Mouse (Mus musculus) left cerebral cortex, postnatal 14 days (tissue): ENCODE measurements around the gene Gpr162. TPM values are rescaled to one million over a fixed set of nuclear protein-coding genes. Genes with fewer than 3 reads are reported as not detected.

Experiments used
- DNase-seq, 2 experiments: peaks; one replicate each; pipeline ENCODE4 v3.0.0; 2021 to 2022; ENCODE audit warnings: low spot score in 2 of 2, mixed read lengths in 1 of 2
- intact Hi-C: fragments of 180-260 bp; cut with DNase I; formaldehyde crosslinking; loops from one replicate; pipeline ENCODE4 v1.15.1; 2025
- total RNA-seq, 2 experiments: library from RNA; stranded (reverse); gene quantifications; 2 replicates each; pipeline ENCODE4 v1.2.3; 2021

The Gpr162 gene
- total RNA-seq, 2 experiments from 2014 or later, result 220 to 231 TPM

DNA sequence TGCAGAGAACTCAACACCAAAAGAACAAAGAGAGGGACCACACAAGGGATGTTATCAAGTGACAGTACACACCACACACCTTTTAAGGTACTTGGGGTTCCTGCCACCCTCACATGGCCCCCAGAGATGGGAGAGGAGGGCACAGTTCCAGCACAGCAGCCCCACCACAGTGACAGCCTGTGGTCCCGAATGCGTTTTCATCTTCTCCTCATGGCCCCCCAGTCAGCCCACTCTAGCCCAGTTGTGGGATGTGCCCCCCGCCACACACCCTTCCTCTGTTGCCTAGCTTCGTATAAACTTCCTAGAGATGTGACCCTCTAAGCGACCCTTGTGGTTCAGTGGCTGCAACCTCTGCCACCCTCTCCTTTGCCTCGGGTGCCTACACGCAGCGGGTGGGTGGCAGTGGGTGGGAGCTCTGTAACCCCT is 22.2 kb upstream of the Gpr162 start:
- intact Hi-C loops, result no loop called here
- no peak for DNase-seq

DNA sequence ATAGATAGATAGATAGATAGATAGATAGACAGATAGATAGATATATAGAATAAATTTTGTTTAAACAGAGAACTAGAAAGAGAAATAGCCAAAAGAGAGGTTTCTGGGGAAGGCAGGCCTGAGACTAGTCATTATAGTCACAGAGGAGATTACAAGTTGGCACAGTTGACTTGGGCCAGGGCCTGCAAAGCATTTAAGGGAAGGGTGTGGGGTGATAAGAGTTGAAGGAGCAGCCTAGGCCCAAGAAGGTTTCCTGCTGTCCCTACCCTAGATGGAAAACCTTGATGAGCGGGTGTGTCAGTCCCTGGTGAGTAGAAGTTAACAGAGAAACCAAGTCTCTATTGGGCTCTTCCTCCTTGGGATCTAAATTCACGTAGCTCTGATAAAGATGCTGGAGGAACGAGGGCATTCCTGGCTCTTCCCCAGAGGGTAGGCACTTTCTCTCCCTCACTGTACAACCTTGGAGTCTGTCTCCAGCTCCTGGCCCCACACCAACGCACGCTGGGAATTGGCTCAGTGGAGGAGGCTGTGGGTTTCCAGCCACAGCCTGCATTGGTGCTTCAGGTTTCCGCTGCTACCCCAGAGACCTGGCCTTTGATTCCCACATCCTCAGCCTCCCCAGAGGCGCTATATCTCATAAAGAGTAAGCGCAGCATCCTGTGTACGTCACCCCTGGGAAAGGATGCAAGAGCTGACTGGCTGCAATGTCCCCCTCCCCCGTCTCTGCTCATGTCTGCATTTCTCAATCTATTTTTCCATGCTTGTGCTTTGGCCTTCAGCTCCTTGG is 21.1 kb upstream of the Gpr162 start:
- DNase-seq, result no peak
- intact Hi-C loops, result no loop called here

DNA sequence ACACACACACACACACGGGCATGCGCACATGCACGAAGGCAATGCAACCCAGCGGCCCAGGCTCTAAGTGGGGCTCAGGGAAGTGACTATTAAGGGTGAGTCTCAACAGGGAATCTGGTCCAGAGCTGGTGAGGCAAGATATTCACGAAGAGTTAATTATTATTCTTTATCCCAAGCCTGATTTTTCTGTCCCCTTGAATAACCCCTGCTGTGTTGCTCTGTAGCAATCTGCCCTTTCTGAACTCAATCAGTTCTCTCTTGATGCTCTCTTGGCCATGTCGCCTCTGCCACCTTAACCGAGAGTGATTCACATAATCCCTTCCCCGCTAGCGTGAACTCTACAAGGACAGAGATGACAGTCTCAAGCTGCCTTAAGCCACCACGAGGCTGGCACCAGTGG is 19.6 kb upstream of the Gpr162 start:
- intact Hi-C loops, result no loop called here
- no peak for DNase-seq

DNA sequence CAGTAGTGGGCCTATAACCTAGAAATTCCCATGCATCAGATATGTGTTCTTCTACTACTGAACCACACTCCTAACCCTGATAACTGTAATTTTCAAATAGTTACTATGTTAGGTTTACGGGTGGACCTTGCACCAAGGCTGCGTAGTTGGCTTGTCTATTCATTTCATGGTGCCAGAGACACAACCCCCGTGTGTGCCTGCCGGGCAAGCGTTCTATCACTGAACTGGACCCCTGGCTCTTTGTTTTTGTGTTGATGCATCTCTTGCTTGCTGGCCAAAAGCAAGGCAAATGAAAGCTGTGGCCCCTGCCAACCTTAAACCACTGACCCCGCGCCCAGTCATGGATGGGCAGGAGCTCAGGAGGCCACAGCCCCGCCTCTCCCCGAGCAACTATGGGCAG is 18.0 kb upstream of the Gpr162 start:
- intact Hi-C loops, result no loop called here
- DNase-seq, result no peak

DNA sequence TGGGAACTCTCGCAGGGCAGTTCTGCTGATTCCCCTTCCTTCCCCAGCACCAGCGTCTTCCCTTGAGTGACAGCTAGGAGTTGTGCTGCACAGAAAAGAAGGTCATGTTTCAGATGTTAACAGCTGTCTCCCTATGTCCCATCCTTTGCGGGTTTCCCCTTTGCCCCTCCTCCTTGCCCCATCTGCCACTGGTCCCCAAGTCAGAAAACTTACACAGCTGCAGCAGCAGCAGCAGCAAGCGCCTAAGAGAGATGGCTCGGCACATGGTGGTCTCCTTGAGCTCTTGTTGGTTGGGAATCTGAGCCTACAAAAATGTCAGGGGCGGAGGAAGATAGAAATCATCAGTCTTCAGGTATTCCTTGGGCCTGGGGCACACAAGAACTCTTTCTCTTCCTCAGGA is 15.6 kb upstream of the Gpr162 start:
- DNase-seq, result no peak
- intact Hi-C loops, result no loop called here

DNA sequence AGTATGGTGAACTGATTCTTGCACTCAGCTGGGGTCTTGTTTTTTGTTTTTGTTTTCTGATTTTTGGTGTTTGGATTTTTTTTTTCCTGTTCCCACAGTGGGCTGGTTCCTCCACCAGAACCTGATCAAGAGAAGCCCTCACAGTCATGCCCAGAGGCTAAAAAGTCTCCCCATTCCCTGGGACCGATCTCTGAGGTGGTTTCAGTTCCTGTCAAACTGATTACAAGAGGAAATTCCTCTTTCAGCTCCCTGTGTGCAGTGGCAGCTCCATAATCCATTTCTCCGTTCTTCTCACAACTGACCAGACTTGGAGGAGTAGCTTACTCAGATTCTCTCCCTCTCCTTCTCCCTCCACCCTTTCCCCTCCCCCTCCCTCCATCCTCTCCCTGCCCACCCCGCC is 10.6 kb upstream of the Gpr162 start:
- DNase-seq, result no peak

DNA sequence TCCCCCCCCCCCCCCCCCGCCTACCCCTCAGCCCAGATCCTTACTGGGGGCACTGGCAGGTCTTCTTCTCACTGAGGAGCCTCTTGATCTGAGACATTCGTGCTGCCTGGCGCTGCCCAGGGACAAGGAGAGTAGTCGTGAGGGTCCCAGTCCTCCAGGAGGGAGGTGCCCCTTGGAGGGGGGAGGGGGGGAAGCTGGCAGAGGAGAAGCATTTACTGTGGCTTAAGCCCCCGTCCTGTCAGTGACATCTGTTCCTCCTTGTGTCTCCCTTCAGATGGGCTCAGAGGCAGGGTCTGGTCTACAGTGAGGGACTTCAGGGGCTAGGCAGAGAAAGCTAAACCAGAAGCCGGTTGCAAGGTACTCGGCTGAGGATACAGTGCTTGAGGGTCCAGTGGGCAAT is 2.8 kb upstream of the Gpr162 start:
- no peak for DNase-seq
- intact Hi-C loops, result no loop called here

More for the DNA sequence above, 10.6 kb upstream of the Gpr162 start:
- intact Hi-C loops, result no loop called here

DNA sequence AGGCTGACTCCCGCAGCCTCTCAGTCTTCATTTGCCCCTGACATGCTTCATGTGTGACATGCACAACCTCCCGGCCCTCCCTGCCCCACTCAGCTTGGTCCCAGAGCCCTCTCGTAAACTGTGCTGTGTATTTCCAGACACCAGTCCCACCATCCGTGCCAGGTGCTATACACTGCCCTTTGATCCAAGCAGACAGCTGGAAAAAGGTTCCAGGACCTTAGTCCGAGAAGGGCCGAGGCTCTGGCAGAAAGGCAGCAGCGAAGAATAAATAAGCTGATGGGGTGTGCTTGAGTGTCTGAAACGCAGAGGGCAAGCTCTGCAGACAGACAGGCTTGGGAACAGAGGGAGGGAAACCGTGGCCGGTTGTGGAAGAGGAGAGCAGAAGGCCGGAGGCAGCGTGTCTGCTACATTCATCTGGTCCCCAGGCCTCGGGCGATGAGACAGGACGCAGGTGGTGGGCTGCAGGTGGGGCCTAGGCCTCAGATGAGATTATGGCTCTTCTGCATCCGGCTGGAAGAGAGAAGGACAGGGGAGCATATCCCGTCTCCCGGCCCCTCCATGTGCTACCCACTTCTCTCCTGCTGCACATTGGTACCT is 2.1 kb upstream of the Gpr162 start:
- intact Hi-C loops, result no loop called here
- no peak for DNase-seq

DNA sequence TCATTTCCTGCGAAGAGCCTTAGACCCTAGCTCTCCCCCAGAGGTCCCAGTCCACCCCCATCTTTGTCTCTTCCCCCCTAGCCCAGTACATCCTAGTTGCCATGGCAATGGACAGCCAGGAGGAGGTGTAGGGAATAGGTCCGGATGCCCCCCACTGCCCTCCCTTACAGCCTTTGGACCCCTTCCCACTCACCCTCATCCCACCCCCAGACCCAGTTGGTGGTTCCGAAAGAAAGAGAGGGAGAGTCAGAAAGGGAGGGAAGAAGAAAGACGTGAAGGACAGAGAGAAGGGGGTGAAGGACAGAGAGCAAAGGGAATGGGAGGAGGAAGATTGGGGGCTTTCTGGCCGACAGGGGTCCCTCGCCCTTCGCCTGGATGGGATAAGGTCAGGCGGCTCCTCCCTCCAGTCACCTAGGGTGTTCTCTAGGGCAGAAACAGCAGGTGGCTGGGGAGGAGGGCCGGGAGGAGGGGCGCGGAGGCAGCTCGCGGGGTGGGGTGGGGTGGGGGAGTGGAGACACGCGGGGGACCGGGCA is 592 bp downstream of the Gpr162 start:
- no peak for DNase-seq
- intact Hi-C loops, result loop anchor here (2.0 to 5.0 kb wide), 2 partner anchors 42 to 69 kb away; partner anchors contain the start of gene Mlf2

DNA sequence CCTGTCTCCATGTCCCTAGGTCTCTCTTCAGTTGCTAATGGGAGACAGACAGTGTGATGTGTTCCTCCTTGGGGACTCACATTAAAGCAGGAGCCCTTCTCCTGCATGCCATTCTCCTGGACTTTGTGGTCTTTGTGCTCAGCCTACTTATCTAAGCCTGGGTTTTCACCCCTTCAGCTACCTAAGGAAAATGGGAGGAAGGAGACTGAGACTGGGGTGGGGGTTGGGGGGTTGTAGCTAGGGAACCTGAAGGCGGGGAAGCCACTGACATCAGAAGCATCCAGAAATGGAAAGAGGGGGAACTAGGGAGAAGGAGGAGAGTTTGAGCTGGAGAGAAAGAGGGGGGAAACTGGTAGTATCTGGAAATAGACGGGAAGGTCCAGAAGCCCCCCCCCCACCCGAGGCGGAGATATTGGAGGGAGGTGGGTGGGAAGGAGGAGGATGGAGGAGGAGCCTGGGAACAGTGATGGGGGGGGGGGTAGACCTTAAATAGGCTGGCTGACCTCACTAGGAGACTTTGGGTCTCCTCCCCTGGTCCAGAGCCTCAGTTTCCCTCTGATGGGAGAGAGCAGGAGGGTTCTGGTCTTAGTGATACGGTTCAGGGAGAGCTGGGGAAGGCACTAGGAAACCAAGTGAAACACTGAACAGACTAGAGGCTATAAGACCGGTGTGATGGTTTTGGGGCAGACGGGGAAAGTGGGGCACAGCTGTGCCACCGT is 1.2 kb downstream of the Gpr162 start:
- DNase-seq, result peak in 1 of 2 experiments; percentile 52

DNA sequence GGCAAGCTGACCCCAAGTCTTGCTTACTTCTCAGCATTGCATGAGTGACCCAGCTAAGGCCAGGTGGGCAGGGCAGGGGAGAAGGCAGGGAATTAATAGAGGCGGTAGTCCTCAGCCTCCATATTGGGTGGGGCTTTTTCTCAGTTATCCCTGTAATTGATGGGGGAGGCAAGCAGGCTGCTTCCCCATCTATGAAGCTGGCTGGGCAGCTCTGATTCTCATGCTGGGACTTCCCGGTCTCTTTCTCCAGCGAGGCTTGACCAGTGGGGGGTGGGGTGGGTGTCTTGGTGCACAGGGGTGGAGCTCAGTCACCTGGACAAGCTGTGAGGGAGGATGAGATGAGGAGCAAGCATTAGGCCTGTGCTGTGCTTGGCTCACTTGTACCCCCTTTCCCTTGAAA is 2.0 kb downstream of the Gpr162 start:
- DNase-seq, result no peak
- intact Hi-C loops, result loop anchor here (2.0 to 5.0 kb wide), 2 partner anchors 43 to 70 kb away; partner anchors contain the start of gene Mlf2

More for the DNA sequence above, 1.2 kb downstream of the Gpr162 start:
- intact Hi-C loops, result loop anchor here (2.0 to 5.0 kb wide), 2 partner anchors 42 to 70 kb away; partner anchors contain the start of gene Mlf2

DNA sequence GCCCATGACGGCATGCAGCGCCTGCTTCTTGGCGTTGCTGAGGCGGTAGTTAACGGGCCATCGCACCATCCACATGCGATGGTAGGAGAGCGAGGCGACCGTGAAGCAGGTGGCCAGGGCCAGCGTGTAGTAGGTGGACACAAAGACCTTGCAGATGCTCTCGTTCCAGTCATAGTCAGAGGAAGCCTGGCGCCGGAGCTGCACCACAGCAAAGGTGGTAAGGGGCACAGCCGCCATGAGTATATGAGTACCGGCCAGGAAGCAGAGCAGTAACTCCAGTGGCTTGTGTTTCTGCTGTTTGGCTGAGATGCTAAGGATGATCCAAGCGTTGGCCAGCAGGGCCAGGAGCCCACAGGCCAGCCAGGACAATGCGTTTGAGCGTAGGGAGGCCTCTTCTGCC is 2.5 kb downstream of the Gpr162 start:
- DNase-seq, result no peak
- intact Hi-C loops, result loop anchor here (5.0 kb wide), 1 partner anchor 71 kb away; the partner anchor contains the start of gene Mlf2

DNA sequence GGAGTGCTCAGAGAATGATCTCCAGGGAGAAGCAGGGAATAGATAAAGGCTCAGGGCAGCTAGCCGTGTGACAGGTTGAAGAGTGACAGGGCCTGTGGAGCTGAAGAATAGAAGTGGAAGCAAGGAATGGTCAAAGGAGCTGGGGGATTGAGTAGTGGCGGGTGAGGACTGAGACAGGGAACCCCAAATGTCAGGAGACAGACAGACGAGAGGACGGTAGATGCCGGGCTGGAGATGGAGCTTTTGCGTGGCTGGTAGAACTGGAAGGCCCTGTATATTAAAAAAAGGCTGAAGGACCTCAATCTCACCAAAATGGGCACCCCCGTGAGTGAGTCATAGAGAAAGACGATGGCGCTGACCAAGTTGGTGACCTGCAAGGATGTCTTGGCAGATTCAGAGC is 3.3 kb downstream of the Gpr162 start:
- DNase-seq, result no peak
- intact Hi-C loops, result loop anchor here (5.0 kb wide), 1 partner anchor 72 kb away; the partner anchor contains the start of gene Mlf2

DNA sequence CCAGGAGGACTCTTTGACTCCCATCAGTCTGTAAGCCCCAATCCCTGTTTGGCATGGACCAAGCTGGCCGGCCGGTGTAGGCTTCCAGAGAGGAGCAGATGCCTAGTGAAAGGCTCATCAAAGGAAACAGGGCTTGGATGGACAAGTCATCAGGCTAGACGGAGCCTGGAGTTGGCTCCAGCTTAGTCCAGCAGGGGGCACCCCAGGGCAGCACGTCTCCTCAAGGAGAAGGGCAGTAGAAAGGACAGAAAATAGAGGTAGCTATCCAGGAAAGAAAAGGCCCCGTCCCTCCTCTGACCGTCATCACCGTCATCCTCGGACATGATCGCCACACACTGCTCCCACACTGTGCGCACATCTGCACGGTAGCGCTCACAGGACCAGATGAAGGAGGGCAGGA is 4.1 kb downstream of the Gpr162 start:
- intact Hi-C loops, result loop anchor here (5.0 kb wide), 1 partner anchor 73 kb away; the partner anchor contains the start of gene Mlf2
- peak; percentile 91 to 93 for DNase-seq

DNA sequence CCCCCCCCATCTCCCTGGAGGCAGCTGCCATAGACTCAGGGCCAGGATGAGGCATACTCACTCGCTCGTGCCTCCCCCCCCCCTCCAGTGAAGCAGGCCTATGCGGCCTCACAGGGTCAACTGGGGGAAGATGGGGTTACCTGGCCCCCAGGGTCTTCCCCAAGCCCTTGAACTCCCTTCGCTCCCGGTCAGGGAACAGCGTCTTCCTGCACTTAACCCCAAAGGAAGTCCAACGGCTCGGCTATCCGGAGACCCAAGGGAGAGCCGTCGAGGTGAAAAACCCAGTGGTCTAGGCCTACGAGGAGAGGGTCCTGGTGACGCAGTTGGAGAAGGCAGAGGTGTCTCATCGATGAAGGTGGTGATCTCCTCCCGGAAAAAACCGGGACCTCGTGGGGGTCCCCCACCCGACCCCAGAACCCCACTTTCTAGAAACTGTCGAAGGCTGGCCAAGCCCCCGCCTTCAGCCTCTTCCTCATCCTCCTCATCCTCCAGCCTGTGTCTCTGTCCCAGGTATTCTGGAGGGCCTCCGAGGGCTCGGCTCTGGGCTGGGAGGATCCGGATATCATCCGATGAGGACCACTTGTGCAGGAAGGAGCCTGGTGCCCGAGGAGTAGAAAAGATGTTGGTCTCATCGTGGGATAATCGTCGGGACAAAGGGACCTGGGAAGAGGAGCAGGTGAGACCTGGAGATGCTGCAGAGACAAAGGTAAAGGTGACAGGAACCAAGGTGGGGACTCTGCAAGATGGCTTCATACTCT is 5.0 kb downstream of the Gpr162 start:
- intact Hi-C loops, result no loop called here

DNA sequence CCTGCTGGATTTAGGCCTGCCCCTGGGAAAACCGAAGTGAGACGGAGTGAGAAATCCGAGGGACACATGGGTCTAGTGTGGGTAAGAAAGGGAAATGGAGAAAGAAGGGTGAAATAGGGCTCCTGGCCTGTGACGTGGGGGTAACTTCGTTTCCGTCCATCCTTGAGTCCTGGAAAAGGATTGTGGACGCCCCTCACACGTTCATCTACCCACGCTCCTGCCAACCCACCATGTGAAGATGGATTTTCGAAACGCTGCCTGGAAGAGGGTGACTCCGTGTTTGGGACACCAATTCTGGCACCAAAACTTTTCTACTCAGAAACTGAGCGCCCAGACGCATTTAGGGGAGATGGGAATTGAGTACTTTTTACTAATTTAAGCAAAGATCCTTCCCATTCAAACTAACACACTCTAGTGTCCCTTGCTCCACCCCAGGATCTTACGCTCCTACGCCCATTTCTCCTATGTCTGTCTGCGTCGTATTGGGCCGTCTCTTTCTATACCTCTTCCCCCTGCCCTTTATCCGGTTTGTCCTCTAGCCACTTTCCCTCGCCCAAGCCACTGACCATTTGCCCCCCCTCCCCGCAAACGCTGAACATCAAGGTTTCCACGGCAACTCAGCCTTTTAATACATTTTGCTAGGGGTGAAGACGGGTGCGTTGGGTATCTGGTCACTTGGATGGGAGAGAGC is 5.8 kb downstream of the Gpr162 start:
- intact Hi-C loops, result loop anchor here (2.0 kb wide), 1 partner anchor 59 kb away; no protein-coding TSS in a partner anchor
- no peak for DNase-seq

More for the DNA sequence above, 5.0 kb downstream of the Gpr162 start:
- no peak for DNase-seq

DNA sequence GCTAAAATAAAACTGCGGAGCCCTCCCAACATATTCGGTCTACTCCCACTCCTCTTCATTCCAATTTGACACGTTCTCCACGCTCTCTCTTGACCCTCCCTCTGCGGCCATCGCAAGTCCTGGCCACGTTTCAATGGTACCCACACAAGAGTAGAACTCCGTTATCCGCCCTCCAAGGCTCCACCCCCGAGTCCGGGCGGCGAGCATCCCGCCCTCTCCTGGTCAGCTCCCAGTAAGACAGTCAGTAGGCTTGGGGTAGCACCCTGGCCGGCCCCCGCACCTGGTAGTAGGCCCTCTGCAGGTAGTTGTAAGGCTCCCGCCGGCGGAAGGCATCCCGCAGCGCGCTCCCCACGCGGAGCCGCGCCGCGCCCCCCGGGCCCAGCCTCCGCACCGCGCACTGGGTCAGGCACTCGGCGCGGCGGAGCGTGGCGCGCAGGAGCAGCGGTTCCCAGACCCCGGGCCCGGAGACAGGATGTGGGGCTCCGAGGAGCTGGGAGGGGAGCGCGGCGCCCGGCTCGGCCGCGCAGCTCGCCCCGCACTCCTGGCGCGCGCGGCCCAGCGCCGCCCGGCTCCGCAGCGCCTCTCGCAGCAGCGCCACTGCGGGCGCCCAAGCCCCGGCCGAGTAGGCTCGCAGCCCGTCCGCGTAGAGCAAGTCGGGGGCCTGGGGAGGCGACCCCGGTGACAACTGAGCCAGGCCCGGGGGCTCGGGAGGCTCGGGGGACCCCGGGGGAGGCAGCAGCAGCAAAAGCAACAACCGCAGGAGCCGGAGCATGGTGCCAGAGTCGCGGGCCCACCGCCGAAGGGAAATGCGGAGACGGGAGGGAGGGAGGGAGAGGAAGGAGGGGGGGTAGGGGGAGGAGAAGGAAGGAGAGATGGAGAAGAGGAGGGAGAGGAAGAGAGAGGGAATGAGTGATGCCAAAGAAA is 6.6 kb downstream of the Gpr162 start, which contains the start of gene P3h3:
Gene P3h3 (minus strand): TSS at position 837 of the 924 bp plus-strand sequence.
- intact Hi-C loops, result loop anchor here (2.0 kb wide), 1 partner anchor 60 kb away; no protein-coding TSS in a partner anchor
- peak; percentile 83 to 92 for DNase-seq
